Mouse (Mus musculus) bone marrow macrophage, adult 2 months (primary cell): ENCODE measurements around the gene Gramd4.

Source experiments
- CTCF ChIP-seq: IDR thresholded peaks from 2 replicates; pipeline ENCODE4 v1.5.1; 2012; ENCODE audit warnings: low read depth, mild to moderate bottlenecking, low read length, moderate library complexity
- POLR2A ChIP-seq: IDR thresholded peaks from 2 replicates; pipeline ENCODE4 v1.6.1; 2012; ENCODE audit warnings: mild to moderate bottlenecking, low read depth, low read length, borderline replicate concordance

DNA sequence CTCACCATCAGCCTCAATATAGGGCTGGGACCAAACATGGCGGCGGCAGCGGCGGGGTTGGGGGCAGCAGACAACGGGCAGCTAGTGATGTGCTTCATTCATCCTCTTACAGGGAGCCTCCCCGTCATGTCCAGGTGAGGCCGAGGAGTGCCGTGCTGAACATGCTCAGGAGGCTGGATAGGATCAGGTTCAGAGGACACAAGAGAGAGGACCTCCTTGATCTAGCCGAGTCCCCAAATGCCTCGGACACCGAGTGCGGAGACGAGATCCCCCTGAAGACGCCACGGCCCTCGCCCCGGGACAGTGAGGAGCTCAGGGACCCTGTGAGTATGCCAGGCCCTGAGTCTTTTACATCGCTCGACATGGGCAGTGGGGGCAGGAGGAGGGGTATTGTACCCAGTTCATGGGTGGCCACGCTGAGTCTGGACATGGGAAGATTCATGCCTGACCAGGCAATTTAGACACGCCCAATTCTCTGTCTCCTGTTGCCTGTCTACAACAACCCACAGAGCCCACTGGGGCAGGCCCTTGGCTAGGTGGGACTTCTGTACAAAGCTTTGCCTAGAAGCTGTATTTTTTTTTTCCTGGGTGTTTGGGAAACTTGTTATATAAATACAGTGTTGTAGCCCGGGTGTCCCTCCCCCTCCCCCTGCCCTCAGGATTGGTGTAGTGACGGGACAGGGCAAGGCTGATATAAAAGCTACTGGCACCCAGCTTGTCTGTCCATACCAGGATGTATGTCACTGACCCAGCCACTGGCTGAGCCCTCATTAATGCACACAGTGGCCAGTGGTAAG, 33.9 kb downstream of the Gramd4 start:
- TF ChIP-seq CTCF (no peak), POLR2A (no peak)
